Mouse (Mus musculus): ENCODE data around the gene Trh.

Gene Trh

GRCm38 (mm10) chr6:92244591-92244990 lies at the start of gene Trh:
Trh (minus strand) TSS chr6:92244650.
- DNase-seq (ENCODE audit: low spot score in 2 of 2), result no peak

- no peak for DNase-seq (ENCODE audit: low spot score in 2 of 2)
These were observed 46.4 kb upstream of the Trh start for GRCm38 (mm10) chr6:92290826-92291225.

- no peak for DNase-seq (ENCODE audit: low spot score in 2 of 2)
These were observed 42.4 kb upstream of the Trh start for GRCm38 (mm10) chr6:92286889-92287288.

- DNase-seq (ENCODE audit: low spot score in 2 of 2), result peak; percentile 44 to 63
These were observed 41.9 kb upstream of the Trh start for GRCm38 (mm10) chr6:92286258-92286888.

- no peak for DNase-seq (ENCODE audit: low spot score in 2 of 2)
These were observed 41.1 kb upstream of the Trh start for GRCm38 (mm10) chr6:92285559-92285958.

GRCm38 (mm10) chr6:92277179-92277578 lies 32.7 kb upstream of the Trh start:
- no peak for DNase-seq (ENCODE audit: low spot score in 2 of 2)

GRCm38 (mm10) chr6:92273652-92274322 lies 29.3 kb upstream of the Trh start:
- DNase-seq (ENCODE audit: low spot score in 2 of 2), result no peak

GRCm38 (mm10) chr6:92272601-92273000 lies 28.2 kb upstream of the Trh start:
- no peak for DNase-seq (ENCODE audit: low spot score in 2 of 2)

- peak; percentile 60 to 66 for DNase-seq (ENCODE audit: low spot score in 2 of 2)
These were observed 24.6 kb upstream of the Trh start for GRCm38 (mm10) chr6:92269019-92269418.

- DNase-seq (ENCODE audit: low spot score in 2 of 2), result no peak
These were observed 23.6 kb upstream of the Trh start for GRCm38 (mm10) chr6:92268001-92268400.

GRCm38 (mm10) chr6:92261162-92261843 lies 16.9 kb upstream of the Trh start:
- DNase-seq (ENCODE audit: low spot score in 2 of 2), result no peak

GRCm38 (mm10) chr6:92255346-92255745 lies 10.9 kb upstream of the Trh start:
- no peak for DNase-seq (ENCODE audit: low spot score in 2 of 2)

- DNase-seq (ENCODE audit: low spot score in 2 of 2), result no peak
These were observed 8.9 kb upstream of the Trh start for GRCm38 (mm10) chr6:92253253-92253870.

GRCm38 (mm10) chr6:92247215-92247919 lies 2.9 kb upstream of the Trh start:
- no peak for DNase-seq (ENCODE audit: low spot score in 2 of 2)

GRCm38 (mm10) chr6:92246335-92246734 lies 1.9 kb upstream of the Trh start:
- no peak for DNase-seq (ENCODE audit: low spot score in 2 of 2)

- no peak for DNase-seq (ENCODE audit: low spot score in 2 of 2)
These were observed 3.1 kb downstream of the Trh start for GRCm38 (mm10) chr6:92241178-92241906.

- DNase-seq (ENCODE audit: low spot score in 2 of 2), result no peak
These were observed 9.4 kb downstream of the Trh start for GRCm38 (mm10) chr6:92235036-92235435.

- DNase-seq (ENCODE audit: low spot score in 2 of 2), result no peak
These were observed 12.7 kb downstream of the Trh start for GRCm38 (mm10) chr6:92231762-92232161.

GRCm38 (mm10) chr6:92231356-92231755 lies 13.1 kb downstream of the Trh start:
- no peak for DNase-seq (ENCODE audit: low spot score in 2 of 2)

- no peak for DNase-seq (ENCODE audit: low spot score in 2 of 2)
These were observed 14.9 kb downstream of the Trh start for GRCm38 (mm10) chr6:92229586-92229985.

- DNase-seq (ENCODE audit: low spot score in 2 of 2), result no peak
These were observed 15.3 kb downstream of the Trh start for GRCm38 (mm10) chr6:92229103-92229502.

All from frontal cortex, postnatal 25 days (tissue).